Mouse (Mus musculus) stomach, postnatal 0 days (tissue): ENCODE data around the gene Dnah8.

Experiments used
- CTCF ChIP-seq: IDR thresholded peaks from 2 replicates; pipeline ENCODE4 v1.5.1; 2016; ENCODE audit warnings: antibody characterized with exemption, low read depth, mild to moderate bottlenecking, moderate library complexity
- EP300 ChIP-seq: optimal IDR thresholded peaks from 2 replicates; pipeline ENCODE3; 2016; ENCODE audit warnings: antibody characterized with exemption

GRCm38 (mm10) chr17:30607909-30608495 lies 16.2 kb upstream of the Dnah8 start:
- no peak for TF ChIP-seq CTCF
- TF ChIP-seq EP300, result no peak
